Mouse (Mus musculus): ENCODE data around the gene Adgrg1.

The Adgrg1 gene

GRCm38 (mm10) chr8:94974467-94975165 is at the start of gene Adgrg1:
Gene Adgrg1 (plus strand): TSS chr8:94974751.
- DNase-seq (ENCODE audit: low read depth, low spot score), result no peak

DNA sequence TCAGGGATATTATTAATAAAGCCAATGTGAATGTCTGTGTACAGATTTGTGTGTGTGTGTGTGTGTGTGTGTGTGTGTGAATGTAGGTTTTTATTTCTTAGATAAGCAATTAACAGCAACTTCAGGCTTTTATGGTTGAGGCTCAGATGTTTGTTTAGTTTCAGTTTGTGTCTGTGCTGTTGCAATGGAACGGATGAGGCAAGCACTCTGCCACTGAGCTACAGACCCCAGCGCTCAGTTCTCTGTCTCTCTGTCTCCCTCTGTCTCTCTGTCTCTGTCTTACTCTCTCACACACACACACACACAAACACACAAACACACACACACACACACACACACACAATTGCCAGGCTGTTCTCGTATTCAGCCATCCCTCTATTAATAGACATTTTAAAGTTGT is 46.3 kb upstream of the Adgrg1 start:
- no peak for DNase-seq (ENCODE audit: low read depth, low spot score)

- DNase-seq (ENCODE audit: low read depth, low spot score), result no peak
Observed at GRCm38 (mm10) chr8:94933918-94934317, 40.6 kb upstream of the Adgrg1 start.

- DNase-seq (ENCODE audit: low read depth, low spot score), result no peak
Observed at GRCm38 (mm10) chr8:94935172-94935571, 39.4 kb upstream of the Adgrg1 start.

DNA sequence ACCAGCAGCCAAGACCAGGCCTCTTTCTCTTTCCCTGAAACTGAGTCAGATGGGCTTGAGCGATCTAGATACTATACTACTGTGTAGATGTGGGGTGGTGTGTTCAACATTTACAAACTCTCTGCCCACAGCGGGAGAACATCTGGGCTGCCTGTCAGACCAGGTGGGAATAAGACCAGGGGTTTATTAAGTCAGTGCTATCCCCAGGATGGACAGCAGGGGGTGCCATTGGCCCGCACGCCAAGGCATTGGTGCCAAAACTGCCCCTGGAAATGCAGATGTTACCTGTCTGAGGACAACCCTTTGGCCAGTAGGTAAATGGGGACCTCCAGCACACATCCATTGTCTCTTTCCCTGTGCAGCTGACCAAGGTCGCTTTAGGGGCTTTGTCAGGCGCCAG is 32.0 kb upstream of the Adgrg1 start:
- peak; percentile 51 for DNase-seq (ENCODE audit: low read depth, low spot score)

DNA sequence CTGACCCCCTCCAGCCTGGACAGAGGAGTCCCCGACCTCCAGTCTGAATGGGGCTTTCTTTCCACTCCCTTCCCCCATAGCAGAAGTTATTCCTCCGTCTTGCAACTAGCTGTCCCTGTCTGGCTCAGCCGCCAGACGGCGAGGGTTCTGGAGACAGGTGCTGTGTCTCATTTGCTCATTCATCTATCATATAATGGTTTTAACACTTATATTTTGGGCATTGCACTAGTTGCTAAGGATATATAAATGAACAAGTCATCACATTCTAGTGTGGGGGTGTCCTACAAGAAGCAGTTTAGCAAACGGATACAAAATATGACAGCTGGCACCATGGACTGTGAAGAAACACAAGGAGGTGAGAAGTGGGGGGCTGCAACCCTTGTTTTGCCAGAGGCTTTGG is 29.4 kb upstream of the Adgrg1 start:
- DNase-seq (ENCODE audit: low read depth, low spot score), result no peak

DNA sequence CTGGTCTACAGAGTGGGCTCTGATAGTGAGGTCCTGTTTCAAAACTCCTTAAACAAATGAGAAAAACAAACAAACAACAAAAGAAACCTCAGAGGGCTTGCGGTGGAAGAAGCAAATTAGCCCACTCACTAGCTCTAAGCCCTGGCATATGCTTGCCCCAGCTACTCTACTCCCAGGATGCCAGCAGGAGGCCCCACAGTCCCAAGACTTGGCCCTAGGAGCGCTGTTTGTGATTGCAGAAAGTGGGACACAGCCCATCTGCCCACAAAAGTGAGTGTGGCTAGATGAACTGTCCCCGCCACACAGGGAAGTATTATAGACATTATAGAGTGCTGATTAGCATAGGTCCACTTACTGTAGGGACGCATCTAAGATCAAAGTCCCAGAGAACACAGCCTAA is 26.1 kb upstream of the Adgrg1 start:
- no peak for DNase-seq (ENCODE audit: low read depth, low spot score)

DNA sequence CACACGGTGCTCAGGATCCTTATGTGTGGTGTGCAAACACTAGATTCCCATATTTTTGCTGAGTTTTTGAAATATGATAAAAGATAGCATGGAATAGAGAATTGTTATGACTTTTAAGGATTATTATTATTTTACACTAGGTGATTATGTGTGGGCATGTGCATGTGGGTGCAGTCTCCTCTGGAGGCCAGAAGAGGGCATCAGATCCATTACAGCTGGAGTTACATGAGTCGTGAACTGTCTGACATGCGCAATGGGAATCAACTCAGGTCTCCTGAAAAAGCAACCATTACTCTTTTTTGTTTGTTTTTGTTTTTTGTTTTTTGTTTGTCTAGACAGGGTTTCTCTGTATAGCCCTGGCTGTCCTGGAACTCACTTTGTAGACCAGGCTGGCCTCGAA is 25.5 kb upstream of the Adgrg1 start:
- no peak for DNase-seq (ENCODE audit: low read depth, low spot score)

GRCm38 (mm10) chr8:94950046-94950445 is 24.5 kb upstream of the Adgrg1 start:
- peak; percentile 58 for DNase-seq (ENCODE audit: low read depth, low spot score)

- no peak for DNase-seq (ENCODE audit: low read depth, low spot score)
Observed at GRCm38 (mm10) chr8:94950458-94950857, 24.1 kb upstream of the Adgrg1 start.

GRCm38 (mm10) chr8:94952086-94952485 is 22.5 kb upstream of the Adgrg1 start:
- no peak for DNase-seq (ENCODE audit: low read depth, low spot score)

- DNase-seq (ENCODE audit: low read depth, low spot score), result no peak
Observed at GRCm38 (mm10) chr8:94953624-94954367, 20.8 kb upstream of the Adgrg1 start.

DNA sequence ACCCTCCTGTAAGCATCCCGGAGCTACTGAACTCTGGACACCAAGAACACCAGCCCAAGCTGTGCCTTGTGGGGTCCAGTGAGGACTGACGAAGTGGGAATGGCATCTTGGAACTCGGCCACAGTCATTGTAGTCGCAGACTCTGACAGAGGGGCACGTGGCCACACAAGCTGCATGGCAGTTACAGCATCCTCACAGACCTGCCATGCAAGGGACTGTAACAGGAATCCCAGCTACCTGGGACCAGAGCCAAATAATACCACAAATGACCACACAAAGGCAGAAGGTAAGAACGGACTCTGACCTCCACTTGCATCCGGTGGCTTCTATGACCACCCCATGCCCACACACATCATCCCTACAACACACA is 20.2 kb upstream of the Adgrg1 start:
- DNase-seq (ENCODE audit: low read depth, low spot score), result no peak

GRCm38 (mm10) chr8:94954921-94955758 is 19.4 kb upstream of the Adgrg1 start:
- peak; percentile 35 for DNase-seq (ENCODE audit: low read depth, low spot score)

DNA sequence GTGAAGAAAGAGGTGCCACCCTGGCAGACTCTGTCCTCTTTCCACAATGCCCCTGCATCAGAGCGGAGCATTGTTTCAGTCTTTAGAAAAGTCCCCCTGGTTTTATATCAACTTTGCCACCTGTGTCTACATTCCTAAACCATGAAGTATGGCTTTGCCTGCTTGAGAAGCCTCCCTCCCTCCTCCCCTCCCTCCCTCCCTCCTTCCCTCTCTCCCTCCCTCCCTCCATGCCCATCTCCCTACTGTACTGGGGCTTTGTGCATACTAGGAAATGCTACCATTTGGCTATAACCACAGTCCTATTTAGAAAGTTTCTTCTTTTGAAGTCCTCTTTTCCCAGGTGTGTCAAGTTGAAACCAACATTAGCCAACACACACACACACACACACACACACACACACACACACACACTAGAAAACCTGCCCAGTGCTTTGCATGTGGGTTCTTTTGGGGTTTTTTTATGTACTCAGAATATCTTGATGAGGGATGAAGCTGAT is 18.4 kb upstream of the Adgrg1 start:
- peak; percentile 32 for DNase-seq (ENCODE audit: low read depth, low spot score)

- DNase-seq (ENCODE audit: low read depth, low spot score), result no peak
Observed at GRCm38 (mm10) chr8:94962201-94962600, 12.3 kb upstream of the Adgrg1 start.

DNA sequence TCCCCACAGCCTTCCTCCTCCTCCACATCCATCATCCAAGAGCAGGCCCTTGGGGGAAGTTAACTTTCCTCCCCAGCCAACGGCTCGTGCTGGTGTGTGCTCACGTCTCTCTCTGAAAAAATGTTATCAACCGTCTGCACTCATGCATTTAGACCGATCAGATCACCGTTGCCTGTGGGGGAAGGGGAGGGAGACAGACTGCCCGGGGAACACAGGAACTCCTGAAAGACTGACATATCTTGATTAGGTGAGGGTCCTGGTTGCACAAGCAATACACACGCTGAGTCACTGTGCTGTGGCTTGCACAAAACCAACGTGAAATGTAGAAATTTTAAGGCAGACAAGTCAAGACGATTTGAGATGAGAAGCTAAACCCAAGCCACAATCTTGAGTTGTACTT is 9.7 kb upstream of the Adgrg1 start:
- DNase-seq (ENCODE audit: low read depth, low spot score), result no peak

- peak; percentile 55 for DNase-seq (ENCODE audit: low read depth, low spot score)
Observed at GRCm38 (mm10) chr8:94966578-94966977, 8.0 kb upstream of the Adgrg1 start.

- DNase-seq (ENCODE audit: low read depth, low spot score), result no peak
Observed at GRCm38 (mm10) chr8:94967071-94967470, 7.5 kb upstream of the Adgrg1 start.

- no peak for DNase-seq (ENCODE audit: low read depth, low spot score)
Observed at GRCm38 (mm10) chr8:94967554-94967953, 7.0 kb upstream of the Adgrg1 start.

DNA sequence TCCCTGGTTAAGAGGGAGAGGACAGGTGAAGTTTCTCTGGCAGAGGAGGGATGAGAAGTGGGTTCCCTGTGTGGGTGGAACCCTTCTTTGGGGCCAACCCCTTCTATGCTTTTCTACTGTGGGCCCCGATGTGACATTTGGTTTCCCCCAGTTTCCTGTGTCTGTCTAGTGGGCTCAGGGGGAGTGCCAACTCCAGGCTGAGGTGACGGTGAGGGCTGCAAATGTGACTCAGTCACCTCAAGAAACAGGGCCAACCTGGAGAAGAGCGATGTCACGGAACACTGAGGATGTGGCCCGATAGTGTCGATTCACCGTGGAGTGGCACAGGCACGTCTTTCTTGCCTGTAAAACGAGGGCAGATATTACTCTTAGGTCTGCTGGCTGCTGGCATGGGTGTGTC is 1.3 kb upstream of the Adgrg1 start:
- DNase-seq (ENCODE audit: low read depth, low spot score), result peak; percentile 26

- DNase-seq (ENCODE audit: low read depth, low spot score), result no peak
Observed at GRCm38 (mm10) chr8:94973786-94974185, 765 bp upstream of the Adgrg1 start.
